Mouse (Mus musculus) lung, postnatal 0 days (tissue): ENCODE results near the gene Use1.

Experiments
- CTCF ChIP-seq: IDR thresholded peaks from 2 replicates; pipeline ENCODE4 v1.5.1; 2016; ENCODE audit warnings: antibody characterized with exemption, mild to moderate bottlenecking
- EP300 ChIP-seq: IDR thresholded peaks from 2 replicates; pipeline ENCODE4 v1.6.1; 2016; ENCODE audit warnings: antibody characterized with exemption, mild to moderate bottlenecking, control low read depth

GRCm38 (mm10) chr8:71402446-71402964 is 35.9 kb downstream of the Use1 start:
- TF ChIP-seq EP300 (no peak), CTCF (no peak)
